Mouse (Mus musculus) frontal cortex, adult (tissue): ENCODE measurements around the gene Ciao2a.
A peak's percentile ranks its signal among the peaks of the same experiment; 100 is the strongest.

ENCODE experiments used
- ATAC-seq: cut with Nextera tagmentation; 2 replicates; pipeline ENCODE4 v1.9.2; 2017; ENCODE audit warnings: mild to moderate bottlenecking, moderate library complexity, mixed read lengths; ENCODE audit not compliant: low TSS enrichment

Ciao2a gene

DNA sequence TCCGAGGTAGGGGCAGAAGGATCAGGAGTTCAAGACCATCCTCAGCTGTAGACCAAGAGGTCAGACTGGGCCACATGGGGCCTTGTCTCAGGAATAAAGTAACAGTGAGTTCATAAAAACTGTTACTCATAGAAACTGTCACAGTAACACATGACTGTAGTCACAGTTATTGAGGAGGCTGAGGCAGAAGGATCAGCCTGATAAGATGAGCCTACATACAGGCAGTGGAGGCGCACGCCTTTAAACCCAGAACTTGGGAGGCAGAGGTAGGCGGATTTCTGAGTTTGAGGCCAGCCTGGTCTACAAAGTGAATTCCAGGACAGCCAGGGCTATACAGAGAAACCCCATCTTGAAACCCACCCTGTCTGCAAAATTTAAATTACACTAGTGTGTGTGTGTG is 6.3 kb upstream of the Ciao2a start:
- ATAC-seq, result no peak

- ATAC-seq, result no peak
Observed at GRCm38 (mm10) chr9:66120945-66121344, 5.5 kb upstream of the Ciao2a start.

GRCm38 (mm10) chr9:66121421-66121820 is 5.0 kb upstream of the Ciao2a start:
- ATAC-seq, result no peak

GRCm38 (mm10) chr9:66123648-66124047 is 2.8 kb upstream of the Ciao2a start:
- no peak for ATAC-seq

- peak; percentile 10; the same call in 1 of the 2 replicates for ATAC-seq
Observed at GRCm38 (mm10) chr9:66124111-66124531, 2.3 kb upstream of the Ciao2a start.

DNA sequence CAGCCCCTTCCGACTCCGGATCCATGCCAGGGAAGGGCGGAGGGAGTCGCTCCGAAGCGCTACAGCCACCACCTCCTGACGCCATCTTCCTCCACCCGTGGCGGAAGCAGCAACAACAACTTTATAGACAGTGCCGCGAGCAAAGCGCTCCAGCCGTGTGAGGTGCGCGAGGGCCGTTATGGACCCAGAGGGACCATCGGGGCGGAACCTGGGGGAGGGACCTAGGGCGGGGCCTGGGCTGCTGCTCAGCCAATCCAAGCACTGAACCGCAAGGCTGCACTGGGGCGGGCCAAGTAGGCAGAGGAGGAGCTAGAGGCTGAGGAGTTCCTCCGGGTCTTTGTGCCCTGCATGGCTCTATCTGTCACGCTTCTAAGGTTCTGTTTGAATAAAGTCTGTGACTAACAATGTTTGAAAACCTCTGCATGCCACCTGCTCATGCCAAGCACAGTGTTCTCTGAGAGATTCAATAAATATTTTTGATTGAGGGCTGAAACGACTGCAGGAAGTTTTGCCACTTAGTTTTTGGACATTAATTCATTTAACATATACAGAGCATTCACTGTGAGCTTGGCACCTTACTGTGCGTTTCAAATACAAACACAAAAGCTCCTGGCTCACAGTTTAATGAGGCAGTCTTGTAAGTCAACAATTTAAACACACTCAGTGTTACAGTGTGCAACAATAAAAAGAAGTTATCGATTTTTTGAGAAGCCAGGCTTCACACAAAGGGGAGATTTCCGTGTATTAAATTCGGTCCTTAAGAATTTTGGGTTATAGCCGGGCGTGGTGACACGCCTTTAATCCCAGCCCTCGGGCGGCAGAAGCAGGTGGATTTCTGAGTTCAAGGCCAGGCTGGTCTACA is 1.5 kb upstream of the Ciao2a start:
- ATAC-seq, result peak; percentile 92

GRCm38 (mm10) chr9:66125543-66126455 is 612 bp upstream of the Ciao2a start:
- ATAC-seq, result no peak

- no peak for ATAC-seq
Observed at GRCm38 (mm10) chr9:66127193-66127546, 759 bp downstream of the Ciao2a start.

DNA sequence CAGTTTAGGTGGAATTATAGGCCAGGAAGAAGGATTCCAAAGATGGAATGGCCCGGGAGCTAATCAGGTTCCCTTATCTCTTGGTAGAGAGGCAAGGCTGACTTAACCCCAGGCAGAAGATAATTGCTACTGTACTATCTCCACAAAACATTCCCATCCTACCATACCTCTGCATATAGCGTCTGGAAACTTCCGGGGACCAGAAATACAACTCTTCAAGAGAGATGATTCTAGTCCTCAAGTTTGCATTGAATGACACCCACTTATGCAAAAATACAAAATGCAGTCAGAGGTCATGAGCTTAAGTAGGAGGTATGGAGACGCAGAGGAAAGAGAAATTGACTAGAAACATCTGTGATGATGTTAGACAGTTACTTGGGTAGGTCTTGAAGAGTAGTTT is 1.5 kb downstream of the Ciao2a start:
- no peak for ATAC-seq

GRCm38 (mm10) chr9:66131466-66131865 is 5.1 kb downstream of the Ciao2a start:
- ATAC-seq, result no peak

GRCm38 (mm10) chr9:66135967-66136366 is 9.6 kb downstream of the Ciao2a start:
- ATAC-seq, result no peak; the same call in 1 of the 2 replicates

- ATAC-seq, result no peak
Observed at GRCm38 (mm10) chr9:66138193-66138592, 11.8 kb downstream of the Ciao2a start.

DNA sequence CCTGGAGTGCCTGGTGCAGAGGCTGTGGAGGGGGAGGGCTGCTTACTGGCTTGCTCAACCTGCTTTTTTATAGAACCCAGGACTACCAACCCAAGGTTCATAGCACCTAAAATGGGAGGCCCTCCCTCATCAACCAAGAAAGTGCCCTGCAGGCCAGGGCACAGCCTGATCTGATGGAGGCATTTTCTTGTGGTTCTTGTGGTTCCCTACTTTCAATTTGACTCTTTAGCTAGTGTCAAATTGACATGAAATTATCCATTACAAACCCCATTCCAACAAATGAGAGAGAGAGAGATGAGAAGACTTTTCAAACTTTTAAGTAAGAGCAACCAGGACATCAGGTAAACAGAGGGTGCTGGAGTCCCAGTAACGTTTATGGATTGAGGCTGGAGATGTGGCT is 15.9 kb downstream of the Ciao2a start:
- no peak for ATAC-seq

DNA sequence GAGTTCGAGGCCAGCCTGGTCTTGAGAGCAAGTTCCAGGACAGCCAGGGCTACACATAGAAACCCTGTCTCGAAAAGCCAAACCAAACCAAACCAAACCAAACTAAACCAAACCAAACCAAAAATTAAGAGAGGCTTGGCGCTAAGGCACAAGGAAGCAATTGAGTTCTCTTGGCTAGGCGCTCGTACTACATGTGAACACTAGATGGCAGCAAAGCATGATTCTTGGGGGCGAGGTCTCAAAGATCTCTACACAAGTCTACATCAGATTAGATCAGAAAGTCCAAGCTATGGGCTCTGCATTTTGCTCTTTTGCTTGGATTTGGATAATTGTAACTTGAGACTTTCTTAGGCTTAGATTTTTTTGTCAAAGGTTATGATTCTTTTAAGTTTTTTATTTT is 17.8 kb downstream of the Ciao2a start:
- ATAC-seq, result peak; percentile 86

- ATAC-seq, result no peak
Observed at GRCm38 (mm10) chr9:66146141-66146540, 19.7 kb downstream of the Ciao2a start.

GRCm38 (mm10) chr9:66152011-66152410 is 25.6 kb downstream of the Ciao2a start:
- ATAC-seq, result no peak

DNA sequence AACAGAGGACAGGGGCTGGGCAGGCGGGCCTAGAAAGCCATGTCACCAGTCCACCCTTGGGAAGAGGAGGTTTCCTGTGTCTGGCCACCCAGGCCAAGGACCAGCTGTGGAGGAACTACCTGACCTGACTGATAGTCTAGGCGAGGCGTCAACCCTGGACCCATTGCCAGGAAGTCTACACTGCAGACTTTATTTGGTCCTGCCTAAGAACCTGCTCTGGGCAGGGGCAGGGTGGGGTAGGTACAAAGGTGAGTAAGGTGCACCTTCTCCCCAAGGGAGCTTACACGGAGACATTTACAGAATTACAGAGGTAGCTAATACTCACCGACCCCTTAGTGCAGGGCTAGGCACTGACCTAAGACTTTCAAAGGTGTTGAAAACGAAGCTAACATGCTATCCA is 27.2 kb downstream of the Ciao2a start:
- ATAC-seq, result no peak

- no peak for ATAC-seq
Observed at GRCm38 (mm10) chr9:66154013-66154412, 27.6 kb downstream of the Ciao2a start.

DNA sequence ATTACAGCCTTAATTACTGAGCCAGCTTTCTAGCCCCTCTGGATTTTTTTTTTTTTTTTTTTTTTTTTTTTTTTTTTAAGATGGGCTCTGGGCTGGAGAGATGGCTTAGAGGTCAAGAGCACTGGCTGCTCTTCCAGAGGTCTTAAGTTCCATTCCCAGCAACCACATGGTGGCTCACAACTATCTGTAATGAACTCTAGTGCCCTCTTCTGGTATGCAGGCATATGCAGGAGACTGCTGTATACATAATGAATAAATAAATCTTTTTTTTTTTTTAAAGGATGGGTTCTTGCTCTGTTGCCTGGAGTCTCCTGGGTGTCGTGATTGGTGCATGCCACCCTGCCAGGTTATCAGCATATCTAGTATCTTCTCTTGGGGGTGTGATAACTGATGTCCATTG is 29.1 kb downstream of the Ciao2a start:
- ATAC-seq, result no peak

DNA sequence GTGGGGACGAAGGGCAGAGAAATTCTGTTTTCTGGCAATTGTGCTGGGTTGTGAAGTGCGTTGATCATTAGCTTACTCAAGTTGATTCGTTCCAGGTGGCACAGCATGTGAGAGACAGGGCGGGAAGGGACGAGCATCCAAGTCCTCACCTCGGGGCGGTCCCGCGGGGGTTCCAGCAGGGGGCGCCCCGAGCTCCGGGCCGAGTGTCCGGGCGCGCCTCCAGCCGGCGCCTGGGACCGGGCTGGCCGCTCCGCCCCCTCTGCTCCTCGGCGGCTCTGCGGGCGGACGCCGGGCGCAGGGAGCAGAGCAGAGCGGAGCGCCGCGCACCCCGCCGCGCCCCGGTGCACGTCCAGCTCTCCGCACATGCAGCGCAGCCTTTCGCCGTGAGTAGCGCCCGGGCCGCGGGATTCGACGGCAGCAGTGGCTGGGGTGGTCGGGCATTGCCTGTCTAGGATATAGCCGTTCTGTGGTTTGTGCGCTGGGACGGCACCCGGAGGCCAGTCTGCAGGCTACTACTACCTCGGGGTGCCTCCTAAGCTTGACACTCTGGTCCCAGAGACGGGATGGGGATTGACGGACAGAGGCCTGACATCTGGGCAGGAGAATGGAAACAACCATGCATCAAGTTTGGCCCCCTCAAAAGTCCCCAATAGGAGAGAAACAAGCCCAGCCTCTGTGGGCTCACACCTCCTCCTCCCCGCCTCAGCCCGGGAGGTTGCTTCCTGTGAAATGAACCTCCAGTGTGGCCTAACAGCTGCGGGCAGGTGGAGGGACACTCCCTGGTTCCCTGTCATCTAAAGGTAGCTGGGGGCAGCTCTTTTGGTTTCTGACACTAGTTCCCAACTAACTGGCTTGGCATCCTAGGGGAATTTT is 31.8 kb downstream of the Ciao2a start, which contains the start of gene Dapk2:
Gene Dapk2, plus strand, starts transcription at position 266 of the 873 bp plus-strand sequence.
- ATAC-seq, result peak; percentile 50; the same call in 1 of the 2 replicates

- no peak for ATAC-seq
Observed at GRCm38 (mm10) chr9:66158885-66159430, 32.5 kb downstream of the Ciao2a start.
